Mouse (Mus musculus): ENCODE results near the gene Cplx1. TPM values are rescaled to one million over a fixed set of nuclear protein-coding genes. Genes with fewer than 3 reads are reported as not detected.
A peak's percentile ranks its signal among the peaks of the same experiment; 100 is the strongest.

The Cplx1 gene
- polyA plus RNA-seq, 1 experiment from 2014 or later = 2.0 TPM

DNA sequence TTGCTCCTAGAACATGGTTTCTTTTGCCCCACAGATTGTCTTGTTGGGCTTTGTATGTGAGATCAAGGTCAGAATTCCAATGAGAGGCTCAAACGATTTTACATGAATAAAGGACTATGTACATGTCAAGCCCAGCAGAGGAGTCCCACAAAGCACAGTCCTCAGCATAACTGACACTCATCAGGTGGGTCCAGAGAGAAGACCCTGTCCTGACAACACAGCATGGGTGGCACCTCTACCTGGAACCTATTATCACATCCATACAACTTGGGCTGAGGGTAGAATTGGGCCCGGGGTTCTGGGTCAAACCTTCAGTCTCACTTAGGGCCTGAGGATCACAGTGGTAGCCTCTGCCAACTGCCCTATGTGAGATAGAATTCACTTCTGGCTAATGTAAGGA lies 15.6 kb upstream of the Cplx1 start:
- no peak for ATAC-seq

DNA sequence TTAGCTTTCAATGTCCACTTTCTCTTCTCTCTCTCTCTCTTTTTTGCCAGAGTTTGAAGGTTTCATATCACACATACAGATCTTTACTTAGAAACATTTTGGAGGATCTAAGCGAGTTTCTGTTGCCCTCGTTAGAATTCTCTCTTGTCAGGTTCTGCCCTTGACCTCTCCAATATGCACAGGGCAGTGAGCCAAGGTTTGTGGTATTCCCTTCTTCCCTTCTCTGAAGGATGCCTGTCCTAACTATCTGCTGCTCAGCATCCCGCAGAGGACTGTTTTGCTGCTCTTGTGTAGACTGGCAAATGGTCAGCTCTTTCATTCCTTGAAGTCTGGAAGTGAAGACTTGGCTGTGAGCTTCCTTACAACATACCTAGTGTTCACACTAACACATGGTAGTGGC lies 14.5 kb upstream of the Cplx1 start:
- Histone ChIP-seq H3K4me1 (replicated peaks; ENCODE audit: control insufficient read depth, insufficient read depth, low read length) (no peaks in the 10 kb centered on the region), H3K9me3 (ENCODE audit: control insufficient read depth) (no peaks in the 10 kb centered on the region), H3K27ac (ENCODE audit: low read depth, low read length) (no peak overlapping the region), H3K36me3 (ENCODE audit: control insufficient read depth, insufficient read depth) (peaks cover 21% of the 10 kb centered on the region), H3K4me3 (ENCODE audit: low read depth, low read length) (no peak overlapping the region), H3K27me3 (replicated peaks; ENCODE audit: control insufficient read depth, insufficient read depth, low read length) (no peaks in the 10 kb centered on the region), H3K9ac (ENCODE audit: low read depth, low read length) (no peak overlapping the region), H3K4me2 (replicated peaks; ENCODE audit: low read depth) (no peak overlapping the region)
- no peak for TF ChIP-seq CTCF (IDR thresholded peaks at IDR 0.05; ENCODE audit: low read depth)
- no peak for ATAC-seq
- WGBS = 76% methylated on average over 3 of the region's 3 CpGs

More for the DNA sequence above, 15.6 kb upstream of the Cplx1 start:
- H3K9me3 ChIP-seq (ENCODE audit: control insufficient read depth) = no peaks in the 10 kb centered on the region
- no peak for TF ChIP-seq CTCF (IDR thresholded peaks at IDR 0.05; ENCODE audit: low read depth)
- H3K9ac ChIP-seq (ENCODE audit: low read depth, low read length) = no peak overlapping the region
- H3K4me2 ChIP-seq (replicated peaks; ENCODE audit: low read depth) = no peak overlapping the region
- no peak overlapping the region for H3K27ac ChIP-seq (ENCODE audit: low read depth, low read length)
- peaks cover 31% of the 10 kb centered on the region for H3K36me3 ChIP-seq (ENCODE audit: control insufficient read depth, insufficient read depth)
- H3K27me3 ChIP-seq (replicated peaks; ENCODE audit: control insufficient read depth, insufficient read depth, low read length) = no peaks in the 10 kb centered on the region
- no peak overlapping the region for H3K4me3 ChIP-seq (ENCODE audit: low read depth, low read length)
- WGBS = 88% methylated on average over 2 of the region's 2 CpGs
- no peaks in the 10 kb centered on the region for H3K4me1 ChIP-seq (replicated peaks; ENCODE audit: control insufficient read depth, insufficient read depth, low read length)

DNA sequence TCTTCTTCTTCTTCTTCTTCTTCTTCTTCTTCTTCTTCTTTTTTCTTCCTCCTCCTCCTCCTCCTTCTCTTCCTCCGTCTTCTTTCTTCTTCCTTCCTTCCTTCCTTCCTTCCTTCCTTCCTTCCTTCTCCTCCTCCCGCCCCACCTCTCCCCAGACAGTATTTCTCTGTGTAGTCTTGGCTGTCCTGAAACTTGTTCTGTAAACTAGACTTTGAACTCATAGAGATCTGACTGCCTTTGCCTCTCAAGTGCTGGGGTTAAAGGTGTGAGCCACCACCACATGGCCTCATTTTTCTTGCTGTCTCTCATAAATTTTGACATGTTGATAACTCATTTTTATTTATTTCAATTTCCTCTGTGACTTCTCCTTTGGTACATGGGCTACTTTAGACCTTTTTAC lies 12.7 kb upstream of the Cplx1 start:
- H3K4me1 ChIP-seq (replicated peaks; ENCODE audit: control insufficient read depth, insufficient read depth, low read length) = no peaks in the 10 kb centered on the region
- peak; percentile 67 for ATAC-seq
- WGBS = 39% methylated on average over 2 of the region's 2 CpGs
- H3K9me3 ChIP-seq (ENCODE audit: control insufficient read depth) = no peaks in the 10 kb centered on the region
- H3K4me3 ChIP-seq (ENCODE audit: low read depth, low read length) = no peak overlapping the region
- H3K4me2 ChIP-seq (replicated peaks; ENCODE audit: low read depth) = no peak overlapping the region
- no peak overlapping the region for H3K9ac ChIP-seq (ENCODE audit: low read depth, low read length)
- no peak for TF ChIP-seq CTCF (IDR thresholded peaks at IDR 0.05; ENCODE audit: low read depth)
- H3K27ac ChIP-seq (ENCODE audit: low read depth, low read length) = no peak overlapping the region
- peaks cover 2% of the 10 kb centered on the region; the same call in 1 of the 2 replicates for H3K36me3 ChIP-seq (ENCODE audit: control insufficient read depth, insufficient read depth)
- no peaks in the 10 kb centered on the region for H3K27me3 ChIP-seq (replicated peaks; ENCODE audit: control insufficient read depth, insufficient read depth, low read length)

DNA sequence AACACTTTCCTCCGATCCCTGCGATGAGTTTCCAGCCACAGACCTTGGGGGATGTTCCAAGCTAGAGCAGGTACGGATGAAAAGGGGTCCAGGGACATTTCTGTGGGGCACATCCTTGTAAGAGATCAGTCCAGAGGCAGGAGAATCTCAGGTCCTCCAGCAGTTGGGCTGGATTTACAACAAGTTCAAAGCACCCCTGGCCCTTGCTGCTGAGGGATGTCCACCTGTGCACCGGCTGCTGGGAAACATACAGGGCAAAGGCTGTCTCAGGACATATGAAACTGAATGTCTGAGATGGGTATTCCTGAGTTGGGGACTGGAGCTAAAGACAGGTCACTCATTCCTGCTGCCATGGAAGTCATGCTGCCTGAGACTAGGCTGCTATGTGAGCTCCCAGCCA lies 7.2 kb upstream of the Cplx1 start:
- H3K9ac ChIP-seq (ENCODE audit: low read depth, low read length) = no peak overlapping the region
- H3K36me3 ChIP-seq (ENCODE audit: control insufficient read depth, insufficient read depth) = no peaks in the 10 kb centered on the region
- no peak for ATAC-seq
- 59% methylated on average over 4 of the region's 4 CpGs for WGBS
- no peak overlapping the region for H3K27ac ChIP-seq (ENCODE audit: low read depth, low read length)
- no peaks in the 10 kb centered on the region for H3K9me3 ChIP-seq (ENCODE audit: control insufficient read depth)
- no peak overlapping the region for H3K4me3 ChIP-seq (ENCODE audit: low read depth, low read length)
- no peaks in the 10 kb centered on the region for H3K27me3 ChIP-seq (replicated peaks; ENCODE audit: control insufficient read depth, insufficient read depth, low read length)
- no peak overlapping the region for H3K4me2 ChIP-seq (replicated peaks; ENCODE audit: low read depth)
- no peaks in the 10 kb centered on the region for H3K4me1 ChIP-seq (replicated peaks; ENCODE audit: control insufficient read depth, insufficient read depth, low read length)
- no peak for TF ChIP-seq CTCF (IDR thresholded peaks at IDR 0.05; ENCODE audit: low read depth)

DNA sequence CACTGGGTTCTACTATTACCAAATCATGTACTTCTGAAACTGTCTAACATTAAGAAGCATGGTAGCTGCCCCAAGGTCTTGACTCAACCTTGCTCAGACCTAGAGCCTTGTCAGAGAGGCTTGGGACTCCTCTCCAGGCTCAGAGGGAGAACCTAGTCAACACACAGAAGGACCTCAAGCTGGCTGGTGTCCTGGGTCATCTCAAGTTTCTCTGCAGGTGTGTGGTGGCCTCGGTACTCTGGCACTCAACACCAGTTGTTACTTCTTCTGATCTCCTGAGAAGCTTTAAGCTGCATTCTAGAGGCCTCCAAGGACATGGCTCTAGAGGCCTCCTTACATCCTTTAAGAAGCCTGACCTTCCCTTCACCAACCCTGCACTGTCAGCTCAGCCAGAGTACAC lies 4.2 kb upstream of the Cplx1 start:
- TF ChIP-seq CTCF (IDR thresholded peaks at IDR 0.05; ENCODE audit: low read depth) = no peak
- ATAC-seq = no peak
- Histone ChIP-seq H3K4me3 (ENCODE audit: low read depth, low read length) (no peak overlapping the region), H3K4me1 (replicated peaks; ENCODE audit: control insufficient read depth, insufficient read depth, low read length) (no peaks in the 10 kb centered on the region), H3K9ac (ENCODE audit: low read depth, low read length) (no peak overlapping the region), H3K27me3 (replicated peaks; ENCODE audit: control insufficient read depth, insufficient read depth, low read length) (peaks cover 16% of the 10 kb centered on the region), H3K9me3 (ENCODE audit: control insufficient read depth) (no peaks in the 10 kb centered on the region), H3K36me3 (ENCODE audit: control insufficient read depth, insufficient read depth) (no peaks in the 10 kb centered on the region), H3K27ac (ENCODE audit: low read depth, low read length) (no peak overlapping the region), H3K4me2 (replicated peaks; ENCODE audit: low read depth) (no peak overlapping the region)
- WGBS = 55% methylated on average over 1 of the region's 1 CpGs

DNA sequence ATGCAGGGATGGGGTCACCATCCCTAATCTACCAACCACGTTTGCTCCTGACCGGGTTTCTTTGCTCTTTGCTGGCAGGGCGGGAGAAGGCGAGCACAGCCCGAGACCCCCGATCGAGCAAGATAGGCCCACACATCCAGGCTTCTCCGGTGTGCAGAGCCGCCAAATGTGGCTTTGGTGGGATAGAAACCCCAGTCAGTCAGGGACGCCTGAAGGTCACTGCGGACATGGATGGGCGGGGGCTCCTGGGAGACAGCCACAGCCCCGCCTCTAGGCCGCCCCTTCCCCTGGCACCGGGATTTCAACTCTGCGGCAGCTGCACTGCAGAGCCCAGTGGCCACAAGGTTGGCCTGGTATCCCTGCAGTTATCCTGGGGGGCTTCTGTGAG lies 377 bp upstream of the Cplx1 start:
- Histone ChIP-seq H3K27ac (ENCODE audit: low read depth, low read length) (no peak overlapping the region), H3K36me3 (ENCODE audit: control insufficient read depth, insufficient read depth) (no peaks in the 10 kb centered on the region), H3K9ac (ENCODE audit: low read depth, low read length) (no peak overlapping the region), H3K4me3 (ENCODE audit: low read depth, low read length) (peak overlapping the region; percentile 26), H3K4me2 (replicated peaks; ENCODE audit: low read depth) (peak overlapping the region; percentile 55), H3K27me3 (replicated peaks; ENCODE audit: control insufficient read depth, insufficient read depth, low read length) (peaks cover 20% of the 10 kb centered on the region), H3K9me3 (ENCODE audit: control insufficient read depth) (no peaks in the 10 kb centered on the region), H3K4me1 (replicated peaks; ENCODE audit: control insufficient read depth, insufficient read depth, low read length) (no peaks in the 10 kb centered on the region)
- WGBS = 2% methylated on average over 16 of the region's 16 CpGs
- no peak for ATAC-seq
- no peak for TF ChIP-seq CTCF (IDR thresholded peaks at IDR 0.05; ENCODE audit: low read depth)

DNA sequence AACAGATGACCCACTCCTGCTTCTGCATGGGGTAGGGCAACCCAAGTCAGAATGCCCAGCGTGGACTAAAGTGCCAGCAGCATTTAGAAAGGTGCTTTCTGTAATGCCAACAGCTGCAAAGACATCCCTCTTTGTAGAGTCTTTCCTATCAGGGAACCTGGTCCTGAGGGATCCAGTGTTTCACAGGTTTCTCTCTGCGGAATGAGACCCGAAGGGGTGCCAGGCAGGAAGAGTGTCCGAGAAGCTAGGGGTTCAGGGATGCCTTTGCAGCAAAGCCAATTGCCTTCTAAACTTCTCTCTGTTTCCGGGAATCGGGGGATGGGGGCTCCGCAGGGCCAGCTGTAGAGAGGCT lies 711 bp downstream of the Cplx1 start:
- no peak for TF ChIP-seq CTCF (IDR thresholded peaks at IDR 0.05; ENCODE audit: low read depth)
- no peaks in the 10 kb centered on the region for H3K9me3 ChIP-seq (ENCODE audit: control insufficient read depth)
- 18% methylated on average over 7 of the region's 7 CpGs for WGBS
- no peaks in the 10 kb centered on the region for H3K4me1 ChIP-seq (replicated peaks; ENCODE audit: control insufficient read depth, insufficient read depth, low read length)
- H3K27me3 ChIP-seq (replicated peaks; ENCODE audit: control insufficient read depth, insufficient read depth, low read length) = peaks cover 20% of the 10 kb centered on the region
- peak overlapping the region; percentile 26 for H3K4me3 ChIP-seq (ENCODE audit: low read depth, low read length)
- H3K36me3 ChIP-seq (ENCODE audit: control insufficient read depth, insufficient read depth) = no peaks in the 10 kb centered on the region
- no peak overlapping the region for H3K27ac ChIP-seq (ENCODE audit: low read depth, low read length)
- peak overlapping the region; percentile 55 for H3K4me2 ChIP-seq (replicated peaks; ENCODE audit: low read depth)
- ATAC-seq = no peak
- H3K9ac ChIP-seq (ENCODE audit: low read depth, low read length) = no peak overlapping the region

All from intestine, postnatal 0 days (tissue).